Comparison of ENCODE assay signal across 16 mouse cellular contexts in genomic region chr8:83914232-83914631, GRCm38 (mm10).
"Had no signal": no experiment of that assay in that cellular context is flagged by ENCODE, and none has a peak within 500 bp of the region (broad histone marks: within the 10 kb centered on the region; RNA-seq: fewer than 3 reads in every experiment).

No protein-coding gene starts in this region.

- H3K9ac ChIP-seq: limb, embryonic 12.5 days; limb, embryonic 15.5 days; lung, embryonic 15.5 days; midbrain, embryonic 12.5 days; midbrain, embryonic 15.5 days; neural tube, embryonic 12.5 days; neural tube, embryonic 15.5 days; stomach, embryonic 15.5 days had no signal

- H3K36me3 ChIP-seq: midbrain, embryonic 15.5 days; stomach, embryonic 15.5 days had no signal

- H3K4me3 ChIP-seq: limb, embryonic 12.5 days; limb, embryonic 15.5 days; lung, embryonic 15.5 days; midbrain, embryonic 12.5 days; midbrain, embryonic 15.5 days; neural tube, embryonic 12.5 days; neural tube, embryonic 15.5 days; stomach, embryonic 15.5 days had no signal

- H3K27ac ChIP-seq: limb, embryonic 12.5 days; limb, embryonic 15.5 days; lung, embryonic 15.5 days; midbrain, embryonic 12.5 days; midbrain, embryonic 15.5 days; neural tube, embryonic 12.5 days; neural tube, embryonic 15.5 days; stomach, embryonic 15.5 days had no signal

- H3K9me3 ChIP-seq: limb, embryonic 12.5 days; limb, embryonic 15.5 days; lung, embryonic 15.5 days; midbrain, embryonic 12.5 days; midbrain, embryonic 15.5 days; neural tube, embryonic 12.5 days; neural tube, embryonic 15.5 days; stomach, embryonic 15.5 days had no signal

- H3K27me3 ChIP-seq: limb, embryonic 12.5 days; limb, embryonic 15.5 days; lung, embryonic 15.5 days; midbrain, embryonic 12.5 days; midbrain, embryonic 15.5 days; neural tube, embryonic 12.5 days; neural tube, embryonic 15.5 days; stomach, embryonic 15.5 days had no signal

- DNase-seq: kidney, adult 18-20 months; kidney, adult 9 months; layer of hippocampus, postnatal 36 days; left cerebral cortex, postnatal 4 days; retina, postnatal 1 day; right cerebral cortex, postnatal 25 days; spleen, adult 18-20 months; thymus, adult 18-20 months had no signal

- ATAC-seq: midbrain, embryonic 15.5 days had no signal
